Mouse (Mus musculus) stomach, postnatal 0 days (tissue): ENCODE results near the gene Sept6. TPM values are rescaled to one million over a fixed set of nuclear protein-coding genes. Genes with fewer than 3 reads are reported as not detected.
"Not testable (repeated sequence)": the region's sequence is repeated elsewhere in the genome, so short reads cannot be mapped to it uniquely, and the experiment has no call there.

Source experiments
- ATAC-seq: fragments of 200-750 bp; cut with Nextera tagmentation; 2 replicates; pipeline ENCODE4 v1.8.0; 2017; ENCODE audit not compliant: low FRiP score, low TSS enrichment
- DNase-seq: peaks from one replicate; pipeline ENCODE4 v3.0.0-alpha.2; 2016; ENCODE audit warnings: low spot score
- H3K27ac ChIP-seq: fragments of 300-500 bp; sonication (generic); replicated peaks from 2 replicates; pipeline ENCODE4 v1.5.1; 2014; ENCODE audit warnings: mild to moderate bottlenecking, control low read depth
- H3K27me3 ChIP-seq: fragments of 300-500 bp; sonication (generic); 2 replicates; pipeline ENCODE4 v1.6.1; 2014; ENCODE audit warnings: low read length; ENCODE audit not compliant: control insufficient read depth, insufficient read depth
- H3K36me3 ChIP-seq: fragments of 300-500 bp; sonication (generic); 2 replicates; pipeline ENCODE4 v1.6.1; 2014; ENCODE audit warnings: low read length, mixed read lengths; ENCODE audit not compliant: control insufficient read depth, insufficient read depth
- H3K4me1 ChIP-seq: fragments of 300-500 bp; sonication (generic); replicated peaks from 2 replicates; pipeline ENCODE4 v1.6.1; 2014; ENCODE audit warnings: antibody characterized with exemption; ENCODE audit not compliant: control insufficient read depth, insufficient read depth
- H3K4me2 ChIP-seq: fragments of 300-500 bp; sonication (generic); replicated peaks from 2 replicates; pipeline ENCODE4 v1.6.1; 2014; ENCODE audit warnings: low read depth, mild to moderate bottlenecking, control low read depth, moderate library complexity
- H3K4me3 ChIP-seq: fragments of 300-500 bp; sonication (generic); 2 replicates; pipeline ENCODE4 v1.5.1; 2014; ENCODE audit warnings: low read depth, low read length, control low read depth
- H3K9ac ChIP-seq: fragments of 300-500 bp; sonication (generic); 2 replicates; pipeline ENCODE4 v1.6.1; 2014; ENCODE audit warnings: mild to moderate bottlenecking, low read length, control low read depth, mixed read lengths
- H3K9me3 ChIP-seq: fragments of 300-500 bp; sonication (generic); 2 replicates; pipeline ENCODE4 v1.6.1; 2016; ENCODE audit warnings: low read length; ENCODE audit not compliant: control insufficient read depth
- CTCF ChIP-seq: IDR thresholded peaks from 2 replicates; pipeline ENCODE4 v1.5.1; 2016; ENCODE audit warnings: antibody characterized with exemption, low read depth, mild to moderate bottlenecking, moderate library complexity
- EP300 ChIP-seq: optimal IDR thresholded peaks from 2 replicates; pipeline ENCODE3; 2016; ENCODE audit warnings: antibody characterized with exemption
- WGBS: fragments of 180-500 bp; shearing (Covaris S2); extraction: QIAGEN DNeasy Blood & Tissue Kit; methylation state at CpG from one replicate; pipeline ENCODE4 v1.1.7; 2014; 5-methylcytosine and 5-hydroxymethylcytosine counted together
- polyA plus RNA-seq: library from polyadenylated mRNA; unstranded; fragments of >200 nt; fragmentation: Nextera tagmentation; extraction: Ambion mirVana; gene quantifications from 2 replicates; pipeline ENCODE4 v1.2.1, GENCODE M21; 2015

Gene Sept6
- polyA plus RNA-seq, 1 experiment from 2014 or later: 8.1 TPM

GRCm38 (mm10) chrX:36901655-36902054, 89.9 kb downstream of the Sept6 start:
- WGBS: 26% methylated on average over 3 of the region's 3 CpGs

GRCm38 (mm10) chrX:36898931-36899330, 92.7 kb downstream of the Sept6 start:
- DNase-seq, H3K27me3 ChIP-seq, H3K4me2 ChIP-seq, H3K9ac ChIP-seq, H3K27ac ChIP-seq, ATAC-seq, H3K9me3 ChIP-seq, H3K4me1 ChIP-seq, H3K36me3 ChIP-seq, H3K4me3 ChIP-seq: not testable (repeated sequence)
- TF ChIP-seq CTCF: peak; percentile 53
- 22% methylated on average over 1 of the region's 1 CpGs for WGBS

More at GRCm38 (mm10) chrX:36901655-36902054, 89.9 kb downstream of the Sept6 start:
- H3K36me3 ChIP-seq: no peaks in the 10 kb centered on the region
- H3K9me3 ChIP-seq: no peaks in the 10 kb centered on the region
- H3K4me3 ChIP-seq: no peak overlapping the region
- no peaks in the 10 kb centered on the region for H3K27me3 ChIP-seq
- H3K9ac ChIP-seq: no peak overlapping the region
- DNase-seq (no peak), ATAC-seq (no peak)
- no peak overlapping the region for H3K27ac ChIP-seq
- H3K4me1 ChIP-seq: no peaks in the 10 kb centered on the region
- TF ChIP-seq CTCF: no peak
- no peak for TF ChIP-seq EP300
- no peak overlapping the region for H3K4me2 ChIP-seq

GRCm38 (mm10) chrX:36884719-36885118, 106.9 kb downstream of the Sept6 start:
- no peaks in the 10 kb centered on the region for H3K4me1 ChIP-seq
- no peak overlapping the region for H3K4me2 ChIP-seq
- ATAC-seq: no peak
- no peak overlapping the region for H3K4me3 ChIP-seq
- no peak overlapping the region for H3K27ac ChIP-seq
- H3K36me3 ChIP-seq: no peaks in the 10 kb centered on the region
- TF ChIP-seq EP300 (no peak), CTCF (peak; percentile 58)
- H3K27me3 ChIP-seq: no peaks in the 10 kb centered on the region
- H3K9ac ChIP-seq: no peak overlapping the region
- DNase-seq: peak; percentile 21
- H3K9me3 ChIP-seq: no peaks in the 10 kb centered on the region
- 88% methylated on average over 1 of the region's 1 CpGs for WGBS

- no peak for DNase-seq
- TF ChIP-seq EP300: no peak
- TF ChIP-seq CTCF: no peak
- Histone ChIP-seq H3K4me3 (peak overlapping the region; percentile 68), H3K9ac (peak overlapping the region; percentile 81), H3K27ac (peak overlapping the region; percentile 74), H3K36me3 (no peaks in the 10 kb centered on the region), H3K27me3 (no peaks in the 10 kb centered on the region), H3K4me1 (no peaks in the 10 kb centered on the region), H3K9me3 (no peaks in the 10 kb centered on the region), H3K4me2 (peak overlapping the region; percentile 58)
- 13% methylated on average over 19 of the region's 36 CpGs for WGBS
- peak; percentile 43; the same call in 1 of the 2 replicates for ATAC-seq
These were observed 116.9 kb downstream of the Sept6 start for GRCm38 (mm10) chrX:36874704-36875128.

GRCm38 (mm10) chrX:36874178-36874696, 117.4 kb downstream of the Sept6 start:
- ATAC-seq (peak; percentile 98), DNase-seq (peak; percentile 91)
- Histone ChIP-seq H3K27ac (peak overlapping the region; percentile 74), H3K36me3 (no peaks in the 10 kb centered on the region), H3K4me3 (peak overlapping the region; percentile 68), H3K27me3 (no peaks in the 10 kb centered on the region), H3K9ac (peak overlapping the region; percentile 81), H3K9me3 (no peaks in the 10 kb centered on the region), H3K4me2 (peak overlapping the region; percentile 58), H3K4me1 (no peaks in the 10 kb centered on the region)
- 14% methylated on average over 55 of the region's 57 CpGs for WGBS
- TF ChIP-seq EP300 (no peak), CTCF (no peak)

GRCm38 (mm10) chrX:36873765-36874164, 117.8 kb downstream of the Sept6 start, which contains the start of the genes Ube2a and C330007P06Rik:
Gene Ube2a (plus strand): TSS chrX:36873900.
Gene C330007P06Rik (minus strand): TSS chrX:36874111.
- TF ChIP-seq CTCF (no peak), EP300 (no peak)
- 11% methylated on average over 8 of the region's 8 CpGs for WGBS
- ATAC-seq: peak; percentile 12; the same call in 1 of the 2 replicates
- no peak for DNase-seq
- no peaks in the 10 kb centered on the region for H3K9me3 ChIP-seq
- H3K27me3 ChIP-seq: no peaks in the 10 kb centered on the region
- peak within 1 kb of the TSS; percentile 81 for H3K9ac ChIP-seq
- peak within 1 kb of the TSS; percentile 58 for H3K4me2 ChIP-seq
- H3K4me1 ChIP-seq: no peaks in the 10 kb centered on the region
- H3K4me3 ChIP-seq: peak within 1 kb of the TSS; percentile 68
- peak within 1 kb of the TSS; percentile 74 for H3K27ac ChIP-seq
- no peaks in the 10 kb centered on the region for H3K36me3 ChIP-seq
